Mouse (Mus musculus) inflammation-experienced regulatory T-cells (primary cell): ENCODE measurements around the gene Tmem72. TPM values are rescaled to one million over a fixed set of nuclear protein-coding genes. Genes with fewer than 3 reads are reported as not detected.

Source experiments
- polyA plus RNA-seq, 2 experiments: library from polyadenylated mRNA; unstranded; fragments of 100-300 nt; shearing (Covaris generic); gene quantifications; one replicate each; pipeline ENCODE4 v1.2.1; 2017

The Tmem72 gene
- under 1 TPM; 0.02 to 0.17 TPM for polyA plus RNA-seq

DNA sequence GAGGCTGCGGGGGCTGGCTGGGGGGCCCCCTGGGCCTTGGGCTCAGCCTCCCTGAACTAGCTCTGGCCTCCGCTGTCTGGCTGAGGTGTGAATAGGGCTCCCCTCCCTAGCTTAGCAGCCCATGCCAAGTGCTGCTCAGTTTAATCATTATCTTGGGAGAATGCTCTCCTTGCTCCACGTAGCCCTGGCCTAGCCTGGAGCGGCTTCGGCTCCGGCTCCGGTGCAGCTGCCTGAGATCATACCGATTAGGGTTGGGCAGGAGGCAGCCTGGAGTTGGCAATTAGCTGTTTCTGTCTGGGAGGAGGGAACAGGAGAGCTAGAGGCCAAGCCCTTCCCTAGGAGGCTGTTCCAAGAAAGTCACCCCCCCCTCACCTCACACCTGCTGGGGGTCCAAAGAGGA is at the start of gene Tmem72:
Gene Tmem72 (minus strand): TSS at position 248 of the 400 bp plus-strand sequence.

DNA sequence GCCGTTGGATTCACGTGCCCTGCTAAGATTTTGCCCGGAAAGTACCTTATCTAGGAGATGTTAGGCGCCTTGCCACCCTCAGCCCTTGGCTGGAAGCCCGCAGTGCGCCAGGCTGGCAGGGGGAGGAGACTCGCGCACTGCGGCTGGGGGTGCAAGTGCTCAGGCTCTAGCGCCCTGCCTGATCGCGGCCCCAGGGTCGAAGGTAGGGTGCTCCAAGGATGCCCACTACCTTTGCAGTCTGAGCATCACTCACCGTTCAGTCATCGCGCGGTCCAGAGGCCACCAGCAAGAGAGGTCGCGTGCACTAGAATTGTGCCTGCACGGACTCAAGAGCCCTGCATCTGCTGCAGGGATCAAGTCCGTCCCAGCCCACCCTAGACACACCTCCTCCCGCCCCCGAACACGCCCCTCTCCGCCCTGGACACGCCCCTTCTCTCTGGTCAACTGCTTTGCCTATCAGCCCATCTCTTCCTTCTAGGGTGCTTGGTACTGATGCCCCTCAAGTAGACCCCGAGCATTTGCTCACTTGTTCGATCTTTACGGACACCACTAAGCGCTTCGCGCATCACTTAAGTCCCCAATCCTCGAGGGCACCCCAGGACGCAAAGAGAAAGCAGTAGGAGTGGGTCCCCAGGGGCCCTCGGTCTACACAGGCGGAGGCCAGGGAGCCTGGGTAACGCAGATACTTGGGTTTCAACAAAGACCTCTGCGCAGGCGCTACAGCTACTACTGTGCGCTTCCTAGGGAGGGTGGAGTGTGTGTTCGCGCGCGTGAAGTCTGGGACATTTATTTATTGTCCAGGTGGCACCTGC is 43.0 kb downstream of the Tmem72 start, which contains the start of gene Rassf4:
Gene Rassf4 (minus strand): TSS at position 482 of the 812 bp plus-strand sequence.

DNA sequence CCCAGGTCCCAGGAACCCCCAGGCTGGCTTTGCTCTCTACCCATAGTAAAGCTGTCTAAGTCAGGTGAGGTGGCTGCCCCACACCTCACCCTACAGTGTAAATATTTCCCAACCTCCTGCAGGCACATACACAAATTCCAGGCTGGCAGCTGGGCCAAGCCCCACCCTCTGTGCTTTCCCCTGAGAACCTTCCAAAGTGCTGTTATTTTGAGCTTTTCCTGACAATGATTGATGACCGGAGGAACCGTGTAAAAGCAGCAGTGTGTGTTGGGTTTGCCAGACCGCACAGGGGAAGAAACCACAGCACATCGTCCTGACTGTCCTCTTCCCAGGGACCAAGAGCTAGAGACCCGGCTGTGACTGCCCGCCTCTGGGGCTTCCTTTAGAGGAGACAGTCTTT is 66.3 kb downstream of the Tmem72 start, which contains the start of gene Depp1:
Gene Depp1 (plus strand): TSS at position 204 of the 400 bp plus-strand sequence.

Other genes starting within 250 kb of the Tmem72 start
- gene Olfr211, start 227.8 kb downstream of the Tmem72 start, polyA plus RNA-seq, result not detected
- gene Olfr212, start 210.4 kb downstream of the Tmem72 start, polyA plus RNA-seq, result under 1 TPM; 0.19 to 0.38 TPM
- not detected for gene Olfr213, start 178.5 kb downstream of the Tmem72 start, polyA plus RNA-seq
- under 1 TPM; 0.26 to 0.35 TPM for gene Gm5580, start 165.8 kb downstream of the Tmem72 start, polyA plus RNA-seq
- under 1 TPM in 1 of 2 experiments, not detected in 1; 0.65 TPM for gene Olfr214, start 162.7 kb downstream of the Tmem72 start, polyA plus RNA-seq
- under 1 TPM in 1 of 2 experiments, not detected in 1; 0.40 TPM for gene Olfr215, start 132.7 kb downstream of the Tmem72 start, polyA plus RNA-seq
- 10 to 100 TPM; 23.9 to 32.9 TPM for gene Zfp422, start 87.9 kb downstream of the Tmem72 start, polyA plus RNA-seq
- gene Depp1, start 66.3 kb downstream of the Tmem72 start, polyA plus RNA-seq, result not detected
- gene Rassf4, start 43.0 kb downstream of the Tmem72 start, polyA plus RNA-seq, result 1 to 10 TPM; 3.0 to 5.0 TPM